Mouse (Mus musculus) myocyte (in vitro differentiated cells): Measurements from ENCODE around the gene Ksr2. TPM values are rescaled to one million over a fixed set of nuclear protein-coding genes. Genes with fewer than 3 reads are reported as not detected.
"Not testable (repeated sequence)": the region's sequence is repeated elsewhere in the genome, so short reads cannot be mapped to it uniquely, and the experiment has no call there.

Experiments
- H3K27me3 ChIP-seq: one replicate; pipeline ENCODE4 v1.6.1; 2011; ENCODE audit not compliant: control insufficient read depth, insufficient read depth, insufficient read length
- H3K36me3 ChIP-seq: one replicate; pipeline ENCODE4 v1.6.1; 2011; ENCODE audit not compliant: control insufficient read depth, insufficient read depth
- H3K4me2 ChIP-seq: one replicate; pipeline ENCODE4 v1.6.1; 2011; ENCODE audit warnings: low read depth, control low read depth
- H3K4me3 ChIP-seq: one replicate; pipeline ENCODE4 v1.5.1; 2011; ENCODE audit warnings: mild to moderate bottlenecking, control low read depth, moderate library complexity
- H3K79me2 ChIP-seq: one replicate; pipeline ENCODE4 v1.6.1; 2011; ENCODE audit not compliant: control insufficient read depth, insufficient read depth
- H3ac ChIP-seq: one replicate; pipeline ENCODE4 v1.6.1; 2011; ENCODE audit not compliant: control insufficient read depth, insufficient read length
- CEBPB ChIP-seq: IDR thresholded peaks from 2 replicates; pipeline ENCODE4 v1.6.1; 2011; ENCODE audit warnings: mild to moderate bottlenecking, moderate library complexity; ENCODE audit not compliant: poor library complexity, insufficient read depth, severe bottlenecking
- E2F4 ChIP-seq: IDR thresholded peaks from one replicate; pipeline ENCODE4 v1.6.1; 2011; ENCODE audit warnings: mild to moderate bottlenecking, control low read depth, moderate library complexity; ENCODE audit not compliant: insufficient read depth
- MAX ChIP-seq: IDR thresholded peaks from one replicate; pipeline ENCODE4 v1.6.1; 2011; ENCODE audit warnings: low read depth, mild to moderate bottlenecking, control low read depth
- MYOD1 ChIP-seq, 3 experiments: IDR thresholded peaks; one replicate each; pipeline ENCODE4 v1.6.1; 2011; ENCODE audit warnings: control low read depth in 2 of 3, low read depth in 2 of 3, mild to moderate bottlenecking in 2 of 3, moderate library complexity in 1 of 3; ENCODE audit not compliant: insufficient read length in 2 of 3, control insufficient read depth in 1 of 3
- MYOG ChIP-seq, 3 experiments: IDR thresholded peaks; one replicate each; pipeline ENCODE4 v1.6.1; 2011; ENCODE audit warnings: control low read depth in 2 of 3, low read depth in 2 of 3, mild to moderate bottlenecking in 2 of 3; ENCODE audit not compliant: insufficient read length in 2 of 3, control insufficient read depth in 1 of 3, insufficient read depth in 1 of 3
- POLR2A ChIP-seq: IDR thresholded peaks from one replicate; pipeline ENCODE4 v1.6.1; 2011; ENCODE audit warnings: low read depth, mild to moderate bottlenecking, control low read depth, moderate library complexity; ENCODE audit not compliant: insufficient read length
- POLR2AphosphoS2 ChIP-seq: IDR thresholded peaks from one replicate; pipeline ENCODE4 v1.6.1; 2011; ENCODE audit warnings: low read depth, control low read depth; ENCODE audit not compliant: insufficient read length
- REST ChIP-seq: IDR thresholded peaks from one replicate; pipeline ENCODE4 v1.6.1; 2011; ENCODE audit warnings: mild to moderate bottlenecking, control low read depth, moderate library complexity; ENCODE audit not compliant: insufficient read depth, insufficient read length
- SRF ChIP-seq: IDR thresholded peaks from one replicate; pipeline ENCODE4 v1.6.1; 2011; ENCODE audit warnings: low read depth; ENCODE audit not compliant: control insufficient read depth, insufficient read length
- TCF12 ChIP-seq: IDR thresholded peaks from one replicate; pipeline ENCODE4 v1.6.1; 2011; ENCODE audit warnings: mild to moderate bottlenecking, control low read depth; ENCODE audit not compliant: poor library complexity, insufficient read depth, severe bottlenecking
- TCF3 ChIP-seq: IDR thresholded peaks from one replicate; pipeline ENCODE4 v1.6.1; 2011; ENCODE audit warnings: low read depth, control low read depth; ENCODE audit not compliant: insufficient read length
- USF1 ChIP-seq: IDR thresholded peaks from one replicate; pipeline ENCODE4 v1.6.1; 2011; ENCODE audit warnings: low read depth, mild to moderate bottlenecking, control low read depth, moderate library complexity
- polyA plus RNA-seq: library from polyadenylated mRNA; unstranded; fragments of >200 nt; fragmentation: generic; extraction: Trizol; gene quantifications from one replicate; pipeline ENCODE4 v1.2.1, GENCODE M21; 2012; ENCODE audit warnings: missing spikeins

Ksr2 gene
- polyA plus RNA-seq, 1 experiment: 0.02 TPM

GRCm38 (mm10) chr5:117417442-117417841 lies 3.6 kb downstream of the Ksr2 start:
- H3K4me3 ChIP-seq: no peak overlapping the region
- no peak overlapping the region for H3ac ChIP-seq
- no peak overlapping the region for H3K4me2 ChIP-seq
- H3K79me2 ChIP-seq: no peaks in the 10 kb centered on the region
- TF ChIP-seq E2F4: no peak
- no peak for TF ChIP-seq MYOG (IDR thresholded peaks at IDR 0.05; ENCODE audit: control insufficient read depth in 1 of 3, insufficient read depth in 1 of 3, insufficient read length in 2 of 3, low read depth in 2 of 3)
- TF ChIP-seq CEBPB: no peak
- TF ChIP-seq TCF12: no peak
- TF ChIP-seq MYOD1 (IDR thresholded peaks at IDR 0.05; ENCODE audit: control insufficient read depth in 1 of 3, insufficient read length in 2 of 3, low read depth in 2 of 3): no peak
- TF ChIP-seq MAX: no peak
- no peak for TF ChIP-seq SRF
- no peak for TF ChIP-seq USF1
- H3K27me3 ChIP-seq: peaks cover 54% of the 10 kb centered on the region
- no peaks in the 10 kb centered on the region for H3K36me3 ChIP-seq

DNA sequence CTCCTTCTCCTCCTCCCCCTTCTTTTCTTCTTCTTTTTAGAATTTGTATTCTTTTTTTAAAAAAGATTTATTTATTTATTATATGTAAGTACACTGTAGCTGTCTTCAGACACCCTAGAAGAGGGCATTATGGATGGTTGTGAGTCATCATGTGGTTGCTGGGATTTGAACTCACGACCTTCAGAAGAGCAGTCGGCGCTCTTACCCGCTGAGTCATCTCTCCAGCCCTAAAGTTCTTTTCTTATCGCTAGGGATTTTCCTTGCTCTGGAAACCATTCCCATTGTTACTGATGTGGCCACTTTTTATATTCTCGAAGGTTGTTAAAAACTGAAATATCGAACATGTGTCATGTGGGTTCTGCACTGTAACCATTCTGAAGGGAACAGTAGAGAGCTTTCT lies 19.7 kb downstream of the Ksr2 start:
- not testable (repeated sequence) for H3K27me3 ChIP-seq, H3K36me3 ChIP-seq, H3K4me3 ChIP-seq, H3K4me2 ChIP-seq, H3K79me2 ChIP-seq, H3ac ChIP-seq

DNA sequence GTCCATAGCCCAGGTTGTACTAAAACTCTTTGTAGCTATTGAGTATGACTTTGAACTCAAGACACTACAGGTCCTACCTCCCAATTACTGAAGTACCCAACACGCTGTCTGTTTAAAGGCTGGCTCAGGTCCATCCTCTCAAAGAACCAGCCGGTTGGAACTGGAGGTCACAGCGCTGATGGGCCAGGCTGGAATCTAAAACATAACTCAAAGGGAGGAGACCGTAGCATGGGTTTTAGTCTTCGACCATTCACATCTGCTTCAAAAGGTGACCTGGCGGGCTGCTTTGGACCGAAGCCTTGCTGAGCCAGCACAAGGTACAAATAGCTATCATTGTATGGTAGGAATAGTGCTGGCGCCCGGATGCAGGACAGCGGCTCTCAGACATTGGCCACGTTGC lies 26.5 kb downstream of the Ksr2 start:
- Histone ChIP-seq H3K79me2 (no peaks in the 10 kb centered on the region), H3K4me3 (no peak overlapping the region), H3K27me3 (peaks cover 12% of the 10 kb centered on the region), H3K36me3 (no peaks in the 10 kb centered on the region), H3K4me2 (no peak overlapping the region), H3ac (no peak overlapping the region)
- TF ChIP-seq TCF12 (no peak), SRF (no peak), MYOD1 (IDR thresholded peaks at IDR 0.05; ENCODE audit: control insufficient read depth in 1 of 3, insufficient read length in 2 of 3, low read depth in 2 of 3) (no peak), CEBPB (no peak), E2F4 (no peak), TCF3 (no peak)

- Histone ChIP-seq H3ac (no peak overlapping the region), H3K36me3 (no peaks in the 10 kb centered on the region), H3K79me2 (no peaks in the 10 kb centered on the region), H3K4me2 (no peak overlapping the region), H3K4me3 (no peak overlapping the region), H3K27me3 (peaks cover 12% of the 10 kb centered on the region)
- no peak for TF ChIP-seq USF1
- no peak for TF ChIP-seq E2F4
- TF ChIP-seq REST: no peak
- no peak for TF ChIP-seq CEBPB
- TF ChIP-seq MYOD1 (IDR thresholded peaks at IDR 0.05; ENCODE audit: control insufficient read depth in 1 of 3, insufficient read length in 2 of 3, low read depth in 2 of 3): no peak
- no peak for TF ChIP-seq POLR2A
- no peak for TF ChIP-seq POLR2AphosphoS2
- TF ChIP-seq MAX: no peak
- no peak for TF ChIP-seq SRF
- TF ChIP-seq TCF12: no peak
- TF ChIP-seq MYOG (IDR thresholded peaks at IDR 0.05; ENCODE audit: control insufficient read depth in 1 of 3, insufficient read depth in 1 of 3, insufficient read length in 2 of 3, low read depth in 2 of 3): no peak
- TF ChIP-seq TCF3: no peak
Measured at GRCm38 (mm10) chr5:117441242-117441842, 27.5 kb downstream of the Ksr2 start.

- TF ChIP-seq MAX (no peak), MYOD1 (IDR thresholded peaks at IDR 0.05; ENCODE audit: control insufficient read depth in 1 of 3, insufficient read length in 2 of 3, low read depth in 2 of 3) (no peak)
- Histone ChIP-seq H3K4me3 (no peak overlapping the region), H3K4me2 (no peak overlapping the region), H3K36me3 (no peaks in the 10 kb centered on the region), H3K79me2 (no peaks in the 10 kb centered on the region), H3K27me3 (peaks cover 12% of the 10 kb centered on the region), H3ac (no peak overlapping the region)
Measured at GRCm38 (mm10) chr5:117442157-117442765, 28.5 kb downstream of the Ksr2 start.
